Mouse (Mus musculus) CH12.LX (cell line): ENCODE results near the gene Cds2. TPM values are rescaled to one million over a fixed set of nuclear protein-coding genes. Genes with fewer than 3 reads are reported as not detected.

ENCODE experiments used
- DNase-seq: peaks from one replicate; pipeline ENCODE4 v3.0.0-alpha.2; 2013; ENCODE audit errors: extremely low read depth
- H3K27ac ChIP-seq: 2 replicates; pipeline ENCODE4 v1.5.1; 2012; ENCODE audit warnings: low read depth, mild to moderate bottlenecking, control low read depth, moderate library complexity; ENCODE audit not compliant: insufficient read depth
- H3K27me3 ChIP-seq: replicated peaks from 2 replicates; pipeline ENCODE3; 2012; ENCODE audit warnings: inconsistent platforms
- H3K36me3 ChIP-seq, 2 experiments: replicated peaks in 1 of 2; 2 replicates each; pipeline versions ENCODE3 to v1.6.1; 2012; ENCODE audit warnings: inconsistent platforms in 1 of 2, low read length in 1 of 2, mild to moderate bottlenecking in 1 of 2, mixed read lengths in 1 of 2, moderate library complexity in 1 of 2; ENCODE audit not compliant: control insufficient read depth in 1 of 2, insufficient read depth in 1 of 2
- H3K4me1 ChIP-seq, 2 experiments: 2 replicates each; pipeline ENCODE4 v1.6.1; 2012; ENCODE audit warnings: inconsistent platforms in 1 of 2, moderate library complexity in 1 of 2; ENCODE audit not compliant: insufficient read depth in 2 of 2, control insufficient read depth in 1 of 2
- H3K4me2 ChIP-seq: 2 replicates; pipeline ENCODE4 v1.6.1; 2012; ENCODE audit warnings: low read depth, mild to moderate bottlenecking, control low read depth; ENCODE audit not compliant: poor library complexity, insufficient read depth, severe bottlenecking
- H3K4me3 ChIP-seq, 3 experiments: fragments of 150-350 bp in 1 of 3; sonication (generic) in 1 of 3; replicated peaks in 1 of 3; 2 replicates each; pipeline versions ENCODE3 to v1.5.1; 2011 to 2012; ENCODE audit warnings: low read depth in 2 of 3, low read length in 2 of 3, mild to moderate bottlenecking in 2 of 3, moderate library complexity in 2 of 3, control low read depth in 1 of 3, improper control_type of control experiment in 1 of 3, inconsistent platforms in 1 of 3, mixed read lengths in 1 of 3; ENCODE audit not compliant: poor library complexity in 1 of 3
- H3K79me2 ChIP-seq: replicated peaks from 2 replicates; pipeline ENCODE4 v1.6.1; 2012; ENCODE audit warnings: mild to moderate bottlenecking, moderate library complexity; ENCODE audit not compliant: control insufficient read depth, poor library complexity, insufficient read depth, severe bottlenecking; ENCODE audit errors: extremely low read depth
- H3K9ac ChIP-seq: 2 replicates; pipeline ENCODE4 v1.6.1; 2012; ENCODE audit warnings: low read depth, mild to moderate bottlenecking, control low read depth, moderate library complexity; ENCODE audit not compliant: insufficient read depth
- H3K9me3 ChIP-seq: replicated peaks from 2 replicates; pipeline ENCODE3; 2012; ENCODE audit warnings: low read length, inconsistent platforms, mixed read lengths
- BHLHE40 ChIP-seq: IDR thresholded peaks from 2 replicates; pipeline ENCODE4 v1.6.1; 2011; ENCODE audit warnings: mild to moderate bottlenecking, low read depth, low read length, improper control_type of control experiment
- CHD1 ChIP-seq: IDR thresholded peaks from 2 replicates; pipeline ENCODE4 v1.6.1; 2012; ENCODE audit warnings: low read depth, low read length, improper control_type of control experiment, inconsistent platforms
- CHD2 ChIP-seq: IDR thresholded peaks from 2 replicates; pipeline ENCODE4 v1.6.1; 2011; ENCODE audit warnings: low read length, improper control_type of control experiment
- CTCF ChIP-seq, 2 experiments: IDR thresholded peaks in 1 of 2; conservative IDR thresholded peaks in 1 of 2; 2 replicates each; pipeline ENCODE4 v1.5.1; 2011 to 2012; ENCODE audit warnings: low read depth in 2 of 2, low read length in 2 of 2, improper control_type of control experiment in 1 of 2, inconsistent platforms in 1 of 2, mild to moderate bottlenecking in 1 of 2, moderate library complexity in 1 of 2
- EP300 ChIP-seq: IDR thresholded peaks from 2 replicates; pipeline ENCODE4 v1.6.1; 2011; ENCODE audit warnings: low read length, improper control_type of control experiment
- ETS1 ChIP-seq: conservative IDR thresholded peaks from 2 replicates; pipeline ENCODE4 v1.6.1; 2012; ENCODE audit warnings: low read depth, mild to moderate bottlenecking, inconsistent platforms, low read length, improper control_type of control experiment, moderate library complexity
- GABPA ChIP-seq: IDR thresholded peaks from 2 replicates; pipeline ENCODE4 v1.6.1; 2012; ENCODE audit warnings: low read depth, low read length, improper control_type of control experiment, inconsistent platforms; ENCODE audit not compliant: insufficient replicate concordance
- IRF4 ChIP-seq: IDR thresholded peaks from 2 replicates; pipeline ENCODE4 v1.6.1; 2014; ENCODE audit warnings: low read depth, mild to moderate bottlenecking, inconsistent platforms, low read length, improper control_type of control experiment
- JUN ChIP-seq: IDR thresholded peaks from 2 replicates; pipeline ENCODE4 v1.6.1; 2011; ENCODE audit warnings: low read depth, mild to moderate bottlenecking, low read length, improper control_type of control experiment, moderate library complexity; ENCODE audit not compliant: insufficient read depth
- JUND ChIP-seq: conservative IDR thresholded peaks from 2 replicates; pipeline ENCODE4 v1.6.1; 2011; ENCODE audit warnings: low read depth, low read length, improper control_type of control experiment
- KAT2A ChIP-seq: IDR thresholded peaks from 2 replicates; pipeline ENCODE4 v1.6.1; 2012; ENCODE audit warnings: low read length, improper control_type of control experiment, inconsistent platforms; ENCODE audit not compliant: insufficient replicate concordance
- MAX ChIP-seq: IDR thresholded peaks from 2 replicates; pipeline ENCODE4 v1.6.1; 2011; ENCODE audit warnings: low read length, improper control_type of control experiment
- MEF2A ChIP-seq: IDR thresholded peaks from 2 replicates; pipeline ENCODE4 v1.6.1; 2014; ENCODE audit warnings: low read depth, mild to moderate bottlenecking, inconsistent platforms, low read length, improper control_type of control experiment, borderline replicate concordance
- MXI1 ChIP-seq: IDR thresholded peaks from 2 replicates; pipeline ENCODE4 v1.6.1; 2011; ENCODE audit warnings: mild to moderate bottlenecking, low read depth, low read length, improper control_type of control experiment
- MYC ChIP-seq: IDR thresholded peaks from 2 replicates; pipeline ENCODE4 v1.6.1; 2011; ENCODE audit warnings: low read depth, mild to moderate bottlenecking, improper control_type of control experiment, low read length
- NRF1 ChIP-seq: IDR thresholded peaks from 2 replicates; pipeline ENCODE4 v1.6.1; 2014; ENCODE audit warnings: low read depth, mild to moderate bottlenecking, inconsistent platforms, low read length, improper control_type of control experiment, moderate library complexity
- PAX5 ChIP-seq: IDR thresholded peaks from 2 replicates; pipeline ENCODE4 v1.6.1; 2012; ENCODE audit warnings: low read length, inconsistent platforms, mixed read lengths
- POLR2AphosphoS2 ChIP-seq: IDR thresholded peaks from 2 replicates; pipeline ENCODE4 v1.6.1; 2011; ENCODE audit warnings: low read depth, low read length, improper control_type of control experiment
- RAD21 ChIP-seq: IDR thresholded peaks from 2 replicates; pipeline ENCODE4 v1.6.1; 2011; ENCODE audit warnings: low read depth, mild to moderate bottlenecking, low read length, improper control_type of control experiment, moderate library complexity
- SIN3A ChIP-seq: IDR thresholded peaks from 2 replicates; pipeline ENCODE4 v1.6.1; 2012; ENCODE audit warnings: low read length, improper control_type of control experiment, inconsistent platforms
- TBP ChIP-seq: conservative IDR thresholded peaks from 2 replicates; pipeline ENCODE4 v1.6.1; 2011; ENCODE audit warnings: low read depth, low read length, improper control_type of control experiment
- UBTF ChIP-seq: IDR thresholded peaks from 2 replicates; pipeline ENCODE4 v1.6.1; 2012; ENCODE audit warnings: low read depth, mild to moderate bottlenecking, inconsistent platforms, low read length, improper control_type of control experiment, moderate library complexity
- USF1 ChIP-seq: IDR thresholded peaks from 2 replicates; pipeline ENCODE4 v1.6.1; 2014; ENCODE audit warnings: low read depth, mild to moderate bottlenecking, inconsistent platforms, low read length, improper control_type of control experiment
- ZC3H11A ChIP-seq: IDR thresholded peaks from 2 replicates; pipeline ENCODE4 v1.6.1; 2012; ENCODE audit warnings: low read depth, mild to moderate bottlenecking, inconsistent platforms, low read length, improper control_type of control experiment
- ZNF384 ChIP-seq: IDR thresholded peaks from 2 replicates; pipeline ENCODE4 v1.6.1; 2012; ENCODE audit warnings: low read depth, low read length, improper control_type of control experiment, inconsistent platforms
- dilution Hi-C: fragments of 300-500 bp; cut with MboI; formaldehyde crosslinking; loops from 2 replicates; pipeline ENCODE4 v1.14.3; 2020; ENCODE audit warnings: low sequenced_read_pairs; ENCODE audit not compliant: extremely low pct_unique_long_range_greater_than_20kb, extremely low pct_ligation_motif_present
- in situ Hi-C: fragments of 300-500 bp; cut with MboI; formaldehyde crosslinking; loops from 3 replicates; pipeline ENCODE4 v1.14.3; 2019; ENCODE audit warnings: low sequenced_read_pairs, low pct_ligation_motif_present, low pct_unique_long_range_greater_than_20kb, mixed read lengths
- polyA plus RNA-seq: library from polyadenylated mRNA; unstranded; fragments of >175 nt; gene quantifications from 2 replicates; pipeline ENCODE4 v1.2.1, GENCODE M21; 2012; ENCODE audit warnings: low read depth; ENCODE audit not compliant: insufficient read length
- total RNA-seq, 2 experiments: library from RNA; depleted of rRNA; stranded (reverse); fragments of 300-350 nt in 1 of 2; fragments of >200 nt in 1 of 2; gene quantifications; 2 replicates each; pipeline ENCODE4 v1.2.3; 2012 to 2014

The Cds2 gene
- total and polyA plus RNA-seq, 3 experiments: 20.3 to 38.9 (median 21.2) TPM

DNA sequence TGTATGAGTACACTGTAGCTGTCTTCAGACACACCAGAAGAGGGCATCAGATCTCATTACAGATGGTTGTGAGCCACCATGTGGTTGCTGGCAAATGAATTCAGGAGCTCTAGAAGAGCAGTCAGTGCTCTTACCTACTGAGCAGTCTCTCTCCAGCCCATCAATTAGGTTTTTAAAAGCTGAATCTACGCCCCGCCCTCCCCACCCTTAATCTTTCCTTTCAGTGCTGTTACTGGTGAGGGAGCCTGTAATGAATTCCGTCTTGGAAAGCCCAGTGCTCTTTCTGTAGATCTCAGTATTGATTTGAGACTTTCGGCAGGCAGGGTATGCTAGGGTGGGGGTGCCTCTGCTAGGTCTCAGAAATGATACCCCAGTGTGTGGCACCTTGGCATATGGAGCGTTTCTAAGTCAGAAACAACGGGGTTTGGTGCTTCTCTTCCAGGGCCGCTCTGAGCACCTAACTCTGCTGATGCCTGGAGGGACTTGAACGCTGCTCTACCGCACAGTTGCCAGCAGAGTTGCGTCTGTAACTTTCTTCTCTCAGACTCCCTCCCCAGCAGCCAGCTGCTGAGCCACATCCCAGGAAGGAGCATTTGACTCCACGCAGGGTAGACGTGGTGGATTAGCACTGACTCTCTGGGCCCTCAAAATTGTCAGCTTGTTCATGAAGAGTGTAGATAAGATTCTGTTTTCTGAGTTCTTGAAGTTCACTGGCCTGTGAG, 19.7 kb downstream of the Cds2 start:
- H3K9ac ChIP-seq: no peak overlapping the region
- no peak for DNase-seq
- no peak overlapping the region for H3K27ac ChIP-seq
- H3K79me2 ChIP-seq: peaks cover 13% of the 10 kb centered on the region; the same call in 1 of the 2 replicates
- dilution Hi-C loops: no loop called here
- peaks cover 3% of the 10 kb centered on the region for H3K9me3 ChIP-seq
- peaks cover 26 to 73% of the 10 kb centered on the region in 2 experiments for H3K4me1 ChIP-seq
- peaks cover 0 to 29% of the 10 kb centered on the region in 2 experiments for H3K36me3 ChIP-seq
- in situ Hi-C loops: no loop called here
- peak overlapping the region; percentile 67; the same call in 1 of the 2 replicates for H3K4me2 ChIP-seq
- no peak for TF ChIP-seq JUN
- no peak for TF ChIP-seq ETS1
- TF ChIP-seq POLR2AphosphoS2: no peak
- TF ChIP-seq GABPA: no peak
- TF ChIP-seq CTCF (conservative IDR thresholded peaks at IDR 0.05 in 1 of 2, IDR thresholded peaks at IDR 0.05 in 1 of 2; ENCODE audit: low read depth in 2 of 2, low read length in 2 of 2): peak in 1 of 2 experiments; percentile 46; a peak in 2 of 4 replicates
- no peak for TF ChIP-seq BHLHE40
- TF ChIP-seq MAX: no peak
- 0 out of 2 replicates have a peak, but pooled peaks have one; percentile 20 for TF ChIP-seq TBP
- no peak for TF ChIP-seq JUND
- TF ChIP-seq IRF4: no peak
- TF ChIP-seq MYC: 0 out of 2 replicates have a peak, but pooled peaks have one; percentile 32
- peak; percentile 11; the same call in 1 of the 2 replicates for TF ChIP-seq SIN3A
- no peak for TF ChIP-seq MEF2A
- no peaks in the 10 kb centered on the region for H3K27me3 ChIP-seq
- no peak overlapping the region for H3K4me3 ChIP-seq

GRCm38 (mm10) chr2:132283236-132284070, 20.5 kb downstream of the Cds2 start:
- Histone ChIP-seq H3K4me3 (no peak overlapping the region), H3K27ac (no peak overlapping the region), H3K79me2 (peaks cover 11% of the 10 kb centered on the region; the same call in 1 of the 2 replicates), H3K27me3 (no peaks in the 10 kb centered on the region), H3K4me2 (no peak overlapping the region), H3K36me3 (peaks cover 0 to 28% of the 10 kb centered on the region in 2 experiments), H3K4me1 (peaks cover 26 to 68% of the 10 kb centered on the region in 2 experiments), H3K9me3 (peaks cover 3% of the 10 kb centered on the region), H3K9ac (no peak overlapping the region)
- DNase-seq: no peak
- in situ Hi-C loops: no loop called here
- TF ChIP-seq ZC3H11A (no peak), RAD21 (no peak), POLR2AphosphoS2 (no peak), MXI1 (no peak), MYC (no peak), MAX (no peak), IRF4 (no peak), CHD1 (no peak), NRF1 (no peak), UBTF (no peak), USF1 (no peak), EP300 (no peak), PAX5 (no peak), ZNF384 (no peak), CHD2 (no peak), JUN (no peak), KAT2A (no peak)
- dilution Hi-C loops: no loop called here
